Mouse (Mus musculus) testis, adult 2 months (tissue): ENCODE data around the gene Ccnt1. TPM values are rescaled to one million over a fixed set of nuclear protein-coding genes. Genes with fewer than 3 reads are reported as not detected.

ENCODE experiments used
- H3K27ac ChIP-seq: fragments of 200-500 bp; 2 replicates; pipeline ENCODE4 v1.5.1; 2012; ENCODE audit warnings: low read depth, low read length; ENCODE audit not compliant: control insufficient read depth, insufficient read depth
- H3K27me3 ChIP-seq: fragments of 200-500 bp; 2 replicates; pipeline ENCODE4 v1.6.1; 2012; ENCODE audit warnings: mild to moderate bottlenecking, low read length, moderate library complexity; ENCODE audit not compliant: control insufficient read depth, insufficient read depth
- H3K36me3 ChIP-seq: fragments of 200-500 bp; 2 replicates; pipeline ENCODE4 v1.6.1; 2012; ENCODE audit warnings: mild to moderate bottlenecking, low read length; ENCODE audit not compliant: control insufficient read depth, insufficient read depth
- H3K4me1 ChIP-seq: fragments of 200-500 bp; 2 replicates; pipeline ENCODE4 v1.6.1; 2012; ENCODE audit warnings: low read length; ENCODE audit not compliant: control insufficient read depth, insufficient read depth
- H3K4me3 ChIP-seq: fragments of 200-500 bp; 2 replicates; pipeline ENCODE4 v1.5.1; 2012; ENCODE audit warnings: low read depth, mild to moderate bottlenecking, low read length, moderate library complexity, mixed read lengths; ENCODE audit not compliant: control insufficient read depth
- CTCF ChIP-seq: fragments of 200-500 bp; IDR thresholded peaks from 2 replicates; pipeline ENCODE4 v1.5.1; 2012; ENCODE audit warnings: low read depth, mild to moderate bottlenecking, inconsistent platforms, low read length, moderate library complexity; ENCODE audit not compliant: control insufficient read depth, insufficient read depth, insufficient replicate concordance
- POLR2A ChIP-seq: fragments of 200-500 bp; IDR thresholded peaks from 2 replicates; pipeline ENCODE4 v1.6.1; 2012; ENCODE audit warnings: low read depth, mild to moderate bottlenecking, inconsistent platforms, low read length, moderate library complexity; ENCODE audit not compliant: control insufficient read depth
- polyA plus RNA-seq: library from polyadenylated mRNA; depleted of rRNA; stranded (reverse); fragments of >200 nt; gene quantifications from 2 replicates; pipeline ENCODE4 v1.2.3, GENCODE M21; 2012

Ccnt1 gene
- polyA plus RNA-seq, 1 experiment = 15.1 TPM

- Histone ChIP-seq H3K4me1 (peaks cover 10% of the 10 kb centered on the region), H3K27me3 (no peaks in the 10 kb centered on the region; the same call in 1 of the 2 replicates), H3K4me3 (no peak overlapping the region), H3K27ac (no peak overlapping the region), H3K36me3 (no peaks in the 10 kb centered on the region)
- TF ChIP-seq POLR2A (no peak), CTCF (no peak)
These were observed 35.4 kb upstream of the Ccnt1 start for GRCm38 (mm10) chr15:98606051-98606536.

- H3K36me3 ChIP-seq = no peaks in the 10 kb centered on the region
- H3K4me1 ChIP-seq = peaks cover 8% of the 10 kb centered on the region
- no peak overlapping the region for H3K27ac ChIP-seq
- no peak overlapping the region for H3K4me3 ChIP-seq
- H3K27me3 ChIP-seq = no peaks in the 10 kb centered on the region; the same call in 1 of the 2 replicates
- TF ChIP-seq CTCF (no peak), POLR2A (no peak)
These were observed 33.4 kb upstream of the Ccnt1 start for GRCm38 (mm10) chr15:98604041-98604575.

- H3K36me3 ChIP-seq = no peaks in the 10 kb centered on the region
These were observed 32.3 kb upstream of the Ccnt1 start for GRCm38 (mm10) chr15:98602921-98603458.

GRCm38 (mm10) chr15:98602191-98602881 lies 31.6 kb upstream of the Ccnt1 start:
- Histone ChIP-seq H3K4me1 (no peaks in the 10 kb centered on the region), H3K27ac (no peak overlapping the region), H3K27me3 (no peaks in the 10 kb centered on the region), H3K4me3 (no peak overlapping the region), H3K36me3 (no peaks in the 10 kb centered on the region)
- TF ChIP-seq CTCF = no peak
- TF ChIP-seq POLR2A = no peak

More at GRCm38 (mm10) chr15:98602921-98603458, 32.3 kb upstream of the Ccnt1 start:
- Histone ChIP-seq H3K4me3 (no peak overlapping the region), H3K27me3 (no peaks in the 10 kb centered on the region), H3K27ac (no peak overlapping the region), H3K4me1 (peaks cover 1% of the 10 kb centered on the region)
- TF ChIP-seq POLR2A = no peak
- no peak for TF ChIP-seq CTCF

- H3K4me3 ChIP-seq = no peak overlapping the region
These were observed 31.1 kb upstream of the Ccnt1 start for GRCm38 (mm10) chr15:98601832-98602190.

GRCm38 (mm10) chr15:98600036-98600709 lies 29.4 kb upstream of the Ccnt1 start:
- H3K4me1 ChIP-seq = no peaks in the 10 kb centered on the region
- H3K4me3 ChIP-seq = no peak overlapping the region
- TF ChIP-seq CTCF = no peak
- no peak for TF ChIP-seq POLR2A
- no peaks in the 10 kb centered on the region for H3K36me3 ChIP-seq
- no peaks in the 10 kb centered on the region for H3K27me3 ChIP-seq
- no peak overlapping the region for H3K27ac ChIP-seq

More at GRCm38 (mm10) chr15:98601832-98602190, 31.1 kb upstream of the Ccnt1 start:
- Histone ChIP-seq H3K27ac (no peak overlapping the region), H3K27me3 (no peaks in the 10 kb centered on the region), H3K36me3 (no peaks in the 10 kb centered on the region), H3K4me1 (no peaks in the 10 kb centered on the region)
- TF ChIP-seq CTCF = no peak
- TF ChIP-seq POLR2A = no peak

- H3K4me3 ChIP-seq = no peak overlapping the region
- no peaks in the 10 kb centered on the region for H3K27me3 ChIP-seq
- TF ChIP-seq POLR2A (no peak), CTCF (no peak)
- H3K27ac ChIP-seq = no peak overlapping the region
- H3K4me1 ChIP-seq = peaks cover 19% of the 10 kb centered on the region
- no peaks in the 10 kb centered on the region for H3K36me3 ChIP-seq
These were observed 25.9 kb upstream of the Ccnt1 start for GRCm38 (mm10) chr15:98596609-98597008.
